Mouse (Mus musculus): Measurements from ENCODE around the gene Ncam1. TPM values are rescaled to one million over a fixed set of nuclear protein-coding genes. Genes with fewer than 3 reads are reported as not detected.

Ncam1 gene
- polyA plus RNA-seq, 1 experiment, result 6.9 TPM

GRCm38 (mm10) chr9:49456136-49456535 is 342.6 kb downstream of the Ncam1 start:
- WGBS, result 73% methylated on average over 3 of the region's 3 CpGs
- H3K4me1 ChIP-seq (ENCODE audit: control insufficient read depth, insufficient read depth, low read length), result no peaks in the 10 kb centered on the region

GRCm38 (mm10) chr9:49452396-49452795 is 346.3 kb downstream of the Ncam1 start:
- Histone ChIP-seq H3K4me1 (ENCODE audit: control insufficient read depth, insufficient read depth, low read length) (no peaks in the 10 kb centered on the region), H3K27ac (ENCODE audit: control insufficient read depth, insufficient read depth, low read depth, low read length, poor library complexity) (no peak overlapping the region), H3K4me3 (replicated peaks; ENCODE audit: control insufficient read depth, low read depth, low read length) (no peak overlapping the region)
- WGBS, result 94% methylated on average over 1 of the region's 1 CpGs
- TF ChIP-seq POLR2A (IDR thresholded peaks at IDR 0.05; ENCODE audit: borderline replicate concordance, control insufficient read depth, low read depth, low read length), result no peak
- no peak for TF ChIP-seq CTCF (IDR thresholded peaks at IDR 0.05; ENCODE audit: control insufficient read depth, insufficient read depth, low read length)

More at GRCm38 (mm10) chr9:49456136-49456535, 342.6 kb downstream of the Ncam1 start:
- Histone ChIP-seq H3K27ac (ENCODE audit: control insufficient read depth, insufficient read depth, low read depth, low read length, poor library complexity) (no peak overlapping the region), H3K4me3 (replicated peaks; ENCODE audit: control insufficient read depth, low read depth, low read length) (no peak overlapping the region)
- no peak for TF ChIP-seq CTCF (IDR thresholded peaks at IDR 0.05; ENCODE audit: control insufficient read depth, insufficient read depth, low read length)
- TF ChIP-seq POLR2A (IDR thresholded peaks at IDR 0.05; ENCODE audit: borderline replicate concordance, control insufficient read depth, low read depth, low read length), result no peak
